Mouse (Mus musculus) forebrain, embryonic 10.5 days (tissue): ENCODE data around the gene Adamts17. TPM values are rescaled to one million over a fixed set of nuclear protein-coding genes. Genes with fewer than 3 reads are reported as not detected.

Experiments used
- DNase-seq: peaks from one replicate; pipeline ENCODE4 v3.0.0-alpha.2; 2017; ENCODE audit warnings: low spot score; ENCODE audit errors: extremely low spot score
- H3K27ac ChIP-seq: fragments of 300-500 bp; sonication (generic); 2 replicates; pipeline ENCODE4 v1.5.1; 2016; ENCODE audit warnings: mild to moderate bottlenecking
- H3K27me3 ChIP-seq: fragments of 300-500 bp; sonication (generic); 2 replicates; pipeline ENCODE4 v1.6.1; 2016; ENCODE audit warnings: mild to moderate bottlenecking; ENCODE audit not compliant: poor library complexity, severe bottlenecking
- H3K36me3 ChIP-seq: fragments of 300-500 bp; sonication (generic); replicated peaks from 2 replicates; pipeline ENCODE4 v1.6.1; 2016; ENCODE audit warnings: mild to moderate bottlenecking, moderate library complexity
- H3K4me1 ChIP-seq: fragments of 300-500 bp; sonication (generic); 2 replicates; pipeline ENCODE4 v1.6.1; 2016
- H3K4me3 ChIP-seq: fragments of 300-500 bp; sonication (generic); 2 replicates; pipeline ENCODE4 v1.5.1; 2016; ENCODE audit warnings: mild to moderate bottlenecking, moderate library complexity
- H3K9me3 ChIP-seq: fragments of 300-500 bp; sonication (generic); 2 replicates; pipeline ENCODE4 v1.6.1; 2016; ENCODE audit warnings: mild to moderate bottlenecking, moderate library complexity
- WGBS: fragments of 180-500 bp; shearing (Covaris S2); methylation state at CpG from one replicate; pipeline ENCODE4 v1.1.7; 2016; 5-methylcytosine and 5-hydroxymethylcytosine counted together
- polyA plus RNA-seq: library from polyadenylated mRNA; unstranded; fragments of >200 nt; fragmentation: Nextera tagmentation; extraction: Ambion mirVana; gene quantifications from 2 replicates; pipeline ENCODE4 v1.2.1, GENCODE M21; 2016

Gene Adamts17
- polyA plus RNA-seq, 1 experiment from 2014 or later = 0.89 TPM

- no peak overlapping the region for H3K4me3 ChIP-seq
- H3K4me1 ChIP-seq = peaks cover 8% of the 10 kb centered on the region
- H3K36me3 ChIP-seq = no peaks in the 10 kb centered on the region
- DNase-seq = no peak
- H3K27ac ChIP-seq = no peak overlapping the region
- H3K27me3 ChIP-seq = no peaks in the 10 kb centered on the region
- WGBS = 84% methylated on average over 3 of the region's 3 CpGs
- H3K9me3 ChIP-seq = no peaks in the 10 kb centered on the region
These were observed 12.6 kb downstream of the Adamts17 start for GRCm38 (mm10) chr7:66852164-66852563.

- H3K27ac ChIP-seq = no peak overlapping the region
- no peak overlapping the region for H3K4me3 ChIP-seq
- H3K36me3 ChIP-seq = no peaks in the 10 kb centered on the region
- no peaks in the 10 kb centered on the region for H3K27me3 ChIP-seq
- no peaks in the 10 kb centered on the region for H3K9me3 ChIP-seq
- DNase-seq = no peak
- WGBS = 74% methylated on average over 1 of the region's 1 CpGs
- H3K4me1 ChIP-seq = peaks cover 29% of the 10 kb centered on the region
These were observed 18.1 kb downstream of the Adamts17 start for GRCm38 (mm10) chr7:66857610-66858009.

- no peak for DNase-seq
- H3K4me3 ChIP-seq = no peak overlapping the region
- WGBS = 69% methylated on average over 12 of the region's 12 CpGs
- H3K4me1 ChIP-seq = peaks cover 29% of the 10 kb centered on the region
- H3K27me3 ChIP-seq = no peaks in the 10 kb centered on the region
- H3K36me3 ChIP-seq = no peaks in the 10 kb centered on the region
- H3K9me3 ChIP-seq = no peaks in the 10 kb centered on the region
- peak overlapping the region; percentile 35; the same call in 1 of the 2 replicates for H3K27ac ChIP-seq
These were observed 18.9 kb downstream of the Adamts17 start for GRCm38 (mm10) chr7:66858247-66859075.

- WGBS = 70% methylated on average over 5 of the region's 5 CpGs
- DNase-seq = no peak
- H3K27ac ChIP-seq = peak overlapping the region; percentile 35; the same call in 1 of the 2 replicates
These were observed 19.7 kb downstream of the Adamts17 start for GRCm38 (mm10) chr7:66859220-66859619.

GRCm38 (mm10) chr7:66866944-66867718 lies 27.6 kb downstream of the Adamts17 start:
- no peak for DNase-seq
- 84% methylated on average over 19 of the region's 19 CpGs for WGBS
- Histone ChIP-seq H3K9me3 (no peaks in the 10 kb centered on the region), H3K27me3 (no peaks in the 10 kb centered on the region), H3K27ac (0 out of 2 replicates have a peak overlapping the region, but pooled peaks have one; percentile 20), H3K4me3 (no peak overlapping the region), H3K36me3 (no peaks in the 10 kb centered on the region), H3K4me1 (peaks cover 19% of the 10 kb centered on the region)

More at GRCm38 (mm10) chr7:66859220-66859619, 19.7 kb downstream of the Adamts17 start:
- Histone ChIP-seq H3K9me3 (no peaks in the 10 kb centered on the region), H3K36me3 (no peaks in the 10 kb centered on the region), H3K4me3 (no peak overlapping the region), H3K27me3 (no peaks in the 10 kb centered on the region), H3K4me1 (peaks cover 22% of the 10 kb centered on the region)

GRCm38 (mm10) chr7:66867719-66868501 lies 28.4 kb downstream of the Adamts17 start:
- H3K36me3 ChIP-seq = no peaks in the 10 kb centered on the region

GRCm38 (mm10) chr7:66871520-66871919 lies 32.0 kb downstream of the Adamts17 start:
- H3K27me3 ChIP-seq = no peaks in the 10 kb centered on the region
- H3K36me3 ChIP-seq = no peaks in the 10 kb centered on the region
- 82% methylated on average over 7 of the region's 7 CpGs for WGBS
- H3K9me3 ChIP-seq = no peaks in the 10 kb centered on the region
- no peak for DNase-seq
- H3K4me1 ChIP-seq = peaks cover 19% of the 10 kb centered on the region
- H3K27ac ChIP-seq = no peak overlapping the region
- no peak overlapping the region for H3K4me3 ChIP-seq

More at GRCm38 (mm10) chr7:66867719-66868501, 28.4 kb downstream of the Adamts17 start:
- Histone ChIP-seq H3K4me1 (peaks cover 19% of the 10 kb centered on the region), H3K27me3 (no peaks in the 10 kb centered on the region), H3K4me3 (no peak overlapping the region), H3K27ac (0 out of 2 replicates have a peak overlapping the region, but pooled peaks have one; percentile 20), H3K9me3 (no peaks in the 10 kb centered on the region)
- DNase-seq = no peak
- 68% methylated on average over 13 of the region's 13 CpGs for WGBS

- Histone ChIP-seq H3K4me1 (peaks cover 16% of the 10 kb centered on the region), H3K27me3 (no peaks in the 10 kb centered on the region), H3K36me3 (no peaks in the 10 kb centered on the region), H3K27ac (no peak overlapping the region), H3K4me3 (no peak overlapping the region), H3K9me3 (no peaks in the 10 kb centered on the region)
- no peak for DNase-seq
- 90% methylated on average over 14 of the region's 14 CpGs for WGBS
These were observed 32.5 kb downstream of the Adamts17 start for GRCm38 (mm10) chr7:66871940-66872511.

- Histone ChIP-seq H3K4me1 (peaks cover 4% of the 10 kb centered on the region), H3K27ac (no peak overlapping the region), H3K4me3 (no peak overlapping the region), H3K27me3 (no peaks in the 10 kb centered on the region), H3K36me3 (no peaks in the 10 kb centered on the region), H3K9me3 (no peaks in the 10 kb centered on the region)
- 93% methylated on average over 2 of the region's 2 CpGs for WGBS
- DNase-seq = no peak
These were observed 33.7 kb downstream of the Adamts17 start for GRCm38 (mm10) chr7:66873235-66873634.

- 87% methylated on average over 2 of the region's 2 CpGs for WGBS
These were observed 51.9 kb downstream of the Adamts17 start for GRCm38 (mm10) chr7:66891431-66891830.

GRCm38 (mm10) chr7:66892096-66892495 lies 52.6 kb downstream of the Adamts17 start:
- Histone ChIP-seq H3K4me3 (no peak overlapping the region), H3K27me3 (no peaks in the 10 kb centered on the region), H3K4me1 (no peaks in the 10 kb centered on the region), H3K27ac (no peak overlapping the region), H3K9me3 (no peaks in the 10 kb centered on the region), H3K36me3 (no peaks in the 10 kb centered on the region)
- no peak for DNase-seq
- 86% methylated on average over 4 of the region's 4 CpGs for WGBS

More at GRCm38 (mm10) chr7:66891431-66891830, 51.9 kb downstream of the Adamts17 start:
- Histone ChIP-seq H3K36me3 (no peaks in the 10 kb centered on the region), H3K27me3 (no peaks in the 10 kb centered on the region), H3K9me3 (no peaks in the 10 kb centered on the region), H3K4me3 (no peak overlapping the region), H3K4me1 (no peaks in the 10 kb centered on the region), H3K27ac (no peak overlapping the region)
- DNase-seq = no peak

- H3K36me3 ChIP-seq = no peaks in the 10 kb centered on the region
- no peaks in the 10 kb centered on the region for H3K9me3 ChIP-seq
- no peak for DNase-seq
- WGBS = 90% methylated on average over 7 of the region's 7 CpGs
- H3K27me3 ChIP-seq = no peaks in the 10 kb centered on the region
- no peak overlapping the region for H3K27ac ChIP-seq
- H3K4me3 ChIP-seq = no peak overlapping the region
- H3K4me1 ChIP-seq = 0 out of 2 replicates have a peak, but pooled peaks cover 5% of the 10 kb centered on the region
These were observed 62.8 kb downstream of the Adamts17 start for GRCm38 (mm10) chr7:66902376-66902775.
